Mouse (Mus musculus) liver, adult 2 months (tissue): Measurements from ENCODE around the gene Rgs17.

Experiments used
- CTCF ChIP-seq: fragments of 200-500 bp; IDR thresholded peaks from 2 replicates; pipeline ENCODE4 v1.5.1; 2011; ENCODE audit warnings: low read depth, low read length, control low read depth
- POLR2A ChIP-seq: fragments of 200-500 bp; IDR thresholded peaks from 2 replicates; pipeline ENCODE4 v1.6.1; 2011; ENCODE audit warnings: low read length, control low read depth; ENCODE audit not compliant: insufficient read depth; ENCODE audit errors: extremely low read depth

DNA sequence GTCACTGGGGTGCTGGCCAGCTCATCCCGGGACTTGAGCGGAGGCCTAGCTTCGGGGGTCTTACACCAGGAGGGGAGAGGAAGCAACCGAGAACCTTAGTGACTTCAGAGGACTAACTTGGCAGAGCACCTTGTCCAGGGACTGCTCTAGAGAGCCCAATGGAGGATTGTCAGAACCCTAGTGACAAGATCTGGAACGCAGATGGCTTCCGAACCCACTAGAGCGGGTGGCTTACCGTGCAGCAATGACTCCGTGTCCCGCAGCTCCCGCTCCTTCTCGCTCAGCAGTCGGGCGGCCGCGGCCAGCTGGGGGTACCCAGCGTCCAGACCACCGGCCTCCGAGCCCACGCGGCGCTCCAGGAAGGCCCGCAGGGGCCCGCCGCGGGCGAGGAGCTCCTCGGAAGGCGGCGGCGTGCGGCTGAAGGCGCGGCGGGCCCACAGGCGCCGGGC is 98.9 kb downstream of the Rgs17 start:
- TF ChIP-seq CTCF (no peak), POLR2A (no peak)
